Mouse (Mus musculus): ENCODE results near the gene Bcap31. TPM values are rescaled to one million over a fixed set of nuclear protein-coding genes. Genes with fewer than 3 reads are reported as not detected.

Bcap31 gene
- total RNA-seq, 2 experiments from 2014 or later: 83.2 to 85.3 TPM

DNA sequence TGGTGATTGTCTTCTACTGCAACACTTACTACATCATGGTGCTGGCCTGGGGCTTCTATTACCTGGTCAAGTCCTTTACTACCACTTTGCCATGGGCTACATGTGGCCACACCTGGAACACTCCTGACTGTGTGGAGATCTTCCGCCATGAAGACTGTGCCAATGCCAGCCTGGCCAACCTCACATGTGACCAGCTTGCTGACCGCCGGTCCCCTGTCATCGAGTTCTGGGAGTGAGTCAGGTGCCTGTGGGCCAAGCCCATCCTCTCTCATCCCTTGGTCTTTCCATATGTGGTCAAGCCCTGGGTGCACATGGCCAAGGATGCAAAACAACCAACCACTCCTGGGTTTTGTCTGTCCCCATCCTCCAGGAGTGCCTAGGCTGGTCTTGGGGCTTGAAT, 39.3 kb downstream of the Bcap31 start:
- no peak for DNase-seq

DNA sequence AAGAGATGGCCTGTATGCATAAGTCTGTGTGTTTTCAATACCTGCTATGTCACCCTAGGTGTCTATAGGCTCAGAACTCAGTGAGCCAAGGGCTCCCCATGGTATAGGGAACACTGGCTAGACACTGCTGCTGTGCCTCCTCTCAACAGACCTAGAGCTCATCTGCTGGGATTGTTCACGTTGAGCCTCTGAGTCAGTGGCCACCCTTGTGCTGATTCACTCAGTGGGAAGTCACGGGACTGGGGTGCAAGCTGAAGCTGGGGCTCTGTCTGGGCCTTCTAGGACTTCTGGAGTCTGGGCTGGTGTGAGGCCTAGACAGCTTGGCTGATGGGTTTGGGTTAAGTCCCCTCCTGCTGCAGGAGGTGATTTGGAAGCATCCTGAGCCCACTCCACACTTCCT, 40.7 kb downstream of the Bcap31 start:
- DNase-seq: no peak

GRCm38 (mm10) chrX:73673968-73674661, 41.9 kb downstream of the Bcap31 start:
- peak; percentile 24 to 40 for DNase-seq

- DNase-seq: no peak
Measured at GRCm38 (mm10) chrX:73673619-73673967, 42.4 kb downstream of the Bcap31 start.

GRCm38 (mm10) chrX:73672879-73673618, 42.9 kb downstream of the Bcap31 start, which contains the start of gene Slc6a8:
Gene Slc6a8, plus strand, starts transcription at chrX:73673150.
- peak; percentile 52 to 55 for DNase-seq

DNA sequence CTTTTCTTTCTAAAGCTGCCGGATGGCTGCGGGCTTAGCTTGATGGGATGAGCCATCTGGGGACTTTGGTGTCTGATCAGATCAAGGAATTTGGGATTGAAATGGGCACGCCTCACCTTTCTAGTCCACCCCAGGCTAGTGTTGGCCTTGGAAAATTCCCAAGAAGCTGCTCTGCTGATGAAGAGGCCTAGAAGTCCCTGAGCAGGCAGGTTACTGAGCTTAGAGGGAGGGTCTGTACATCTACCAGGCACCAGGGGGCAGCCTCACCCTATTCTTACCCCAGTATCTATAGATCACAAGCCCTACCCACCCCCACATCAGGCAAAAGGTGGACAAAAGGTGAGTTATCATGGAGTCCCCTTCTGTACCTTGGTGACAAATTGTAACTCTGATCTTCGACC, 43.9 kb downstream of the Bcap31 start:
- peak; percentile 38 to 44 for DNase-seq

GRCm38 (mm10) chrX:73663143-73663542, 52.8 kb downstream of the Bcap31 start:
- DNase-seq: no peak

DNA sequence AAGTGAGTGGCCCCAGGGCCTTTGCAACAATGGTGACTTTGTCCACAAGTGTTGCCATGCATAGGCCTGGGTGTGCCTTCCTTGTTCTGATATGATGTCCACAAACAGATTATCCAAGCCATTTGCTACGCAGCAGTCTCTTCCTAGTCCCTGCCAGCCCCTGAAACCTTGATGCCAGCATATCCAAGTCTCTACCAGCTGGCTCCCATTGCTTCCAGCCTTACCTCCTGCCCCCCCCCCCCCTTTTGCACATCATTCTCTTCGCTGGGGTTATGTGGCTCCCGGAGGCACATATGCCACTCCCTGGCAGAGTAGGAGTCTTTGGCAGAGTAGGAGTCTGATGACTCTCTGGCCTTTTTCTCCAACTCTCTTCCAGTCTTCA, 55.7 kb downstream of the Bcap31 start:
- DNase-seq: no peak

DNA sequence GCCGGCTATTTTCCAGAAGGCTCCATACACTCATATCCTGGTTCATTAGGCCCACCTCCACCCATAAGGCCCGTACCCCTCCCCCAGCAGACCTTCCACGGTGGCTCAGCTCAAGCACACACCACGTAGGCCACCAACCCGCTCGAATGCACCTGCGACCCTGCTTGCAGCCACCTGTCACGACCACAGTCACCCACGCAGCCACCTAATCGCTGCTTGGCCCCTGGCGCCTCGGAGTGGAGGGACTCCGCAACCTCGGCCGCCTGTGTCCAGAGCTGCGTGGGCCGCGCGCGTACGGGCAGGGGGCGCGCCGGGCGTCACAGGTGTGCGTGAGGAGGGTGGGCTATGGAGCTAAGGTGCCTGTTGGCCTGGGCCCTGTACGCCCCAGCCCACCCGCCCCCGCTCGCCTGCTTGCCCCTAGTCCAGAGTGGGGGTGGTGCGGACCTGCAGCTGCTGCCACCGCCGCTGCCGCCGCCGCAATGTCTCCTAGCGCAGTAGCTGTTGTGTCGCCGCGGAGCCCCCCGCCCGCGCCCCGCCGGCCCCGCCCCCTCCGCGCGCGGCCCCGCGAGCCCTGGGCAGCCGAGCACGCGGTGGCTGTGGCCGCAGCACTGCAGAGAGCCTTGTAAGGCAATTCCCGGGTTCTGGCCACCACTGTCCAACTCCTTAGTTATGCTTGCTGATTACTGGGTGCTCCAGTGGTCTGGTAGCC, 56.2 kb downstream of the Bcap31 start, which contains the start of gene Pnck:
Gene Pnck (minus strand): TSS at position 543 of the 709 bp plus-strand sequence.
- no peak for DNase-seq

DNA sequence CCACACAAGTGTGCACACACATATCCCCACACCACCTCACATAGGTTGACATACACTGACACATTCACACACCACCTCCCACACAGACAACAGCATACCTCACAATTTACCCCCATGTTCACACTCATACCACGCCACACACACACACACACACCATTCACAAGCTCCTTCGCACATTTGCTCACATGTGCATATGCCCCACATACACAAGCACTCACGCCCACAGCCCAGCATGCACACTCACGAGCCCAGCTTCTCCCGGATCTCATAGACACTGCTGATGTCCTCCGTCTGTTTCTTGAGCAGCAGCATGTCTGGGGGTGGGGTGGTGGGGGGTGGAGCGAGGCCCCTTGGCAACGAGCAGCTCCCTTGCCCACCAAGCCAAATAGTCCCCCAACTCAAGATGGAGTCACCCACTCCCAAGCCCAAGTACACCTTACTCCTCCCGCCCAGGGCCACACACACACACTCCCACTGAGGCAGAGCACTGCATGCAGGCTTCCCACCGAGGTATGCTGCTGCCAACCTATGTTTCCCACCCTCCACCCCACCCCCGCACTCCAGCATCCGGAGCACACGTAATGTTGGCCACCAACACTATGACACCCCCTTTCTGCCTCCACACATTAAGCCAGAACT, 56.9 kb downstream of the Bcap31 start:
- DNase-seq: no peak

GRCm38 (mm10) chrX:73658391-73658790, 57.6 kb downstream of the Bcap31 start:
- no peak for DNase-seq

DNA sequence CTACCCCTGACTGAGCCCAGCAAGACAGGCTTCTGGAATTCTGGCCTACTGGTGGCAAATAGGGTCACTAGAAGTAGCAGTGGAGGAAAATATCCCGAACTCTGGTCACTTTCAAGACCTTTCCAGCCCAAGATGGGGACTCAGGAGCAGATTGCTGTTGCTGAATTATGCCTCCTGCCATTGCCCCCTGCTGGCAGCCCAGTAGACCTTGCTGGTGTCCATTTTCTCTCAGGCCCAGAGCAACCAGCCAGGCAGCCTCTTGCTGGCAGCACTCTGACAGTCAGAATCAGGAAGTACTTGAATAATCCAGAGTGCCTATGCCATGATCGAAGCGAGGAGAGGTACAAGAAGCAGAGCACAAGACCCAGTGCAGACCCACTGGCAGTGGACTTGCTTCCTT, 60.4 kb downstream of the Bcap31 start:
- DNase-seq: no peak

DNA sequence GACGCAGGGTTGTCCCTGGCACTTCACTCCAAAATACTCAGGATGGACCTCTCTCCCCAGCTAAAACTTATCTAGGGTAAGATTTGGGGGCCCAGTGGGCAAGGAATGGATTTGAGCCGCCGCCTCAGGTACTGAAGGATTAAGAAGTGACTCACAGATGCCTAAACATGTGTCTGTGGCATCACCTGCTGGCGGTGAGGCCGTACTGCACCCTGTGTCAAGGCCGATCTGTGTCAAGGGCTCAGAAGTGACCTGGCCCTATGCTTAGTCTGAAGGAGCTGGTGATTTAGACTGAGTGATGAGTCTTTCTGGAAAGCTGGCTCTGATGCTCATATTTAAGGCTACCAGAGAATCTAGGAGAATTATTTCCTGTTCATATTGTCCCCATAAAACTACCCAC, 61.8 kb downstream of the Bcap31 start:
- no peak for DNase-seq

DNA sequence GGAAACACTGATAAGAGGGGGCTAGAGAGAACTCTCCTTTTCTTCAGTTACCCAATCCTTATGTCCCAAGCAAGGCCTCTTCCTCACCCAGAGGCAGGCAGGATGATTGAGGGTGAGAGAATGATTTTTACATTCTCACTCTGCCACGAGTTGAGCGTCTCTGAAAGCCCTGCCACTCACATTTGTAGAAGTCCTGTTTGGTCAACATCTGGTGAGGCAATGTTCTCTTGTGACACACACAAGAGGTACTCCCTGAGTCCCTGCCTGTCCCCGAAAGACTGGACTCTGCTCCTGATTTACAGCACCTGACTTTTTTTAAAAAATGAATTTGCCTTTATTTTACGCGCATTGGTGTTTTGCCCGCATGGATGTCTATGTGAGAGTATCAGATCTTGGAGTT, 62.6 kb downstream of the Bcap31 start:
- no peak for DNase-seq

GRCm38 (mm10) chrX:73650869-73651268, 65.1 kb downstream of the Bcap31 start:
- DNase-seq: no peak

GRCm38 (mm10) chrX:73645121-73645520, 70.9 kb downstream of the Bcap31 start:
- no peak for DNase-seq

DNA sequence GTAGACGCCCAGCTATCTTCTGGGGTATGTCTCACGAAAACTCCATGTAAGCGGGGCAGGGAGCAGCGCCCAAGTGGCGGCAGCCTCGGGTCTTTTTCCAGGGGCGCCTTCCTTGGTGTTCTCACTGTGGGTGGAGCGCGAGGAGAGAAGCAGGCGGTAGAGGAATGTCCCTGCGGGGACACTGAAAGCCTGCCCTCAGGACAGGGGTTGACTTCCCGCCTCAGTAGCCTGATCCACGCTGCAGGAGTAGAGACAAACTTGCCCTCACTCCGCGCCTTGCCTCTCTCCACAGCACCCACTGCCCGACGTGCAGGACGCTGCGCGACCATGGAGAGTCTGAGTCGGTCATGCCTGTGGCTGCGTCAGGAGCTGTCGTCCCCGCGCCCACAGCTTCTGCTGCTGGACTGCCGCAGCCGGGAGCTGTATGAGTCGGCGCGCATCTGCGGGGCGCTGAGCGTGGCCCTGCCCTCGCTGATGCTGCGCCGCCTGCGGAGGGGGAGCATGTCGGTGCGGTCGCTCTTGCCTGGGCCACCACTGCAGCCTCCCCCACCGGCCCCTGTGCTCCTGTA, 76.0 kb downstream of the Bcap31 start:
- DNase-seq: no peak

DNA sequence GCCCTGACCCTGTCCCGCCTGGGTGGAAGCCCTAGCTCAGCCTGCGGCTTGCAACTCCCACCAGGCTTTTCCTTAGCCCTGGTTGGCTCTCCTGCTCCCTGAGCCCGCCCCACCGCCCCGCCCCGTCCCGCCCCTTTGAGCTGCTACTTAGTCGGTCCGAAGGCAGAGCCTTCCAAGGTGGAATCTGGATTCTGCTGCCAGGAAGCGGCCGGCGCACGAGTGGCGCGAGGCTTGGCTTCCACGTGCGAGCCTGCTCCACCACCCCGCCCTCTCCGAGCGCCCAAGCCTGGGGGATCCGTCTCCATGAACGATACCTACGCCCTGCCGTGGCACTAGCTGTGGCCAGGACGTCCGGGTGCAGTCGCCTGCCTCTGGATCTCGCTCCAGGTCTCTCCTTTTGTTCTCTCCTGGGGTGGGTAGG, 76.7 kb downstream of the Bcap31 start, which contains the start of gene Dusp9:
Gene Dusp9 (plus strand): TSS at position 165 of the 421 bp plus-strand sequence.
- DNase-seq: no peak

- no peak for DNase-seq
Measured at GRCm38 (mm10) chrX:73637415-73637814, 78.6 kb downstream of the Bcap31 start.

Data from layer of hippocampus, postnatal 36 days (tissue).